Mouse (Mus musculus) thymus, postnatal 10 days (tissue): ENCODE data around the gene Nop2.

Experiments used
- DNase-seq, 2 experiments: peaks; one replicate each; pipeline ENCODE4 v3.0.0; 2021; ENCODE audit warnings: low spot score in 2 of 2

Nop2 gene

GRCm38 (mm10) chr6:125131302-125132156 is at the start of gene Nop2:
Gene Nop2, plus strand, starts transcription at chr6:125131909.
- peak; percentile 75 to 88 for DNase-seq

DNA sequence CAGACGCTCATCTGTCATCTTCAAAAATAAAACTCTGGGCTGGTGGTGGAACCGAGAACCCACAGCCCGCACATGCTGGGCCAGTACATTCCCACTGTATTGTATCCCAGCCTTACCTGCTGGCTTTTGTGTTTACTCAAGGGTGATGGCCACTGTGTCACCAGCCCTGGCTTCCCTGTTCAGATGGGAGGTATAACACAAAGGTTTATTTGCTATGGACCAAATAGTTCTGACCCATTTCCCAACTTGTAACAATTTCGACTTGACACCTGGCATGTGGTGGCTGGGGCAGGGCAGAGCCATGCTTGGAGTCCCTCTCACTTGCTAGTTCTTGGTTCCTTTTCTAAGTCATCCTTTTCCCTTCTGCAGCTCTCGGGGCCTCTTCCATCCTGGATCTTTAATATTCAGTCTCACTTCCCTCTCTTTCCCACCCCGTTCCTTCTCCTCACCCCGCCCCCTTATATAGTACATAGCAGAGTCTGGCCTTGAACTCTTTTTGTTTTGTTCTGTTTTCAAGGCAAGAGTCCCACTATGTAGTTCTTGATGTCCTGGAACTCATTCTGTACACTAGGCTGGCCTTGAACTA is 48.8 kb upstream of the Nop2 start:
- no peak for DNase-seq

- peak in 1 of 2 experiments; percentile 72 for DNase-seq
Observed at GRCm38 (mm10) chr6:125084424-125084823, 47.3 kb upstream of the Nop2 start.

GRCm38 (mm10) chr6:125087937-125088336 is 43.8 kb upstream of the Nop2 start:
- no peak for DNase-seq

DNA sequence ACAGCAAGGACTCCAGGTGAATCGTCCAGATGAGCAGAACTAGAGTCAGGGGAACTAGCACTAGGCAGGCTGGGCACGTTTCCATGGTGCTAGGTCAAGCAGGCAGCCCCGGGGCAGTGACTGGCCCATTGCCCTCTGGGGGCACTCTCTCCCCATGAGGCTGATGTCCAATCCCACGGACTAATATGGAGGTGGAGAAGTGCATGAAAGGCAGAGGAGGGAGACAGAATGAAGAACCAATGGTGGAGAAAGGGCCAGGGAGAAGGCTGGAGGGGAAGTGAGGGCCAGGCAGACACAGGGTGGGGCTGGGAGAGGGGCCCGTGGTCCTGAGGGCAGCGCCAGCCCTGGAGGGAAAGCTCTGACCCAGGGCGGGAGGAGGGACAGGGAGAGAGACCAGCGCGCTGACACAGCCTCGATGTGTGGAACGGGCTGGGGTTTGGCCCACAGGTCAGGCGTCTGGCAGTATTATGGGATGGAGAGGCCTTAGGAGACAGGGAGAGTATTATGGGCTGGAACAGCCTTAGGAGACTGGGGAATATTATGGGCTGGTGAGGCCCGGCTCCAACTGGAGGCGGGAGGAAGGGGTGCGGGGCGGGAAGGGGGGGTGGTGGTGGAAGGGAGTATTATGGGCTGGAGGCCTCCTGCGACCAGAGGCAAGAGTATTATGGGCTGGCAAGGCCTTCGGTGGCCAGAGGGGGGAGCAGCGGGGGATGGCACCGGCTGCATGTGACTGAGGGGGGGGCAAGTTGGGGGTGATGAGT is 43.0 kb upstream of the Nop2 start:
- DNase-seq: peak in 1 of 2 experiments; percentile 44

DNA sequence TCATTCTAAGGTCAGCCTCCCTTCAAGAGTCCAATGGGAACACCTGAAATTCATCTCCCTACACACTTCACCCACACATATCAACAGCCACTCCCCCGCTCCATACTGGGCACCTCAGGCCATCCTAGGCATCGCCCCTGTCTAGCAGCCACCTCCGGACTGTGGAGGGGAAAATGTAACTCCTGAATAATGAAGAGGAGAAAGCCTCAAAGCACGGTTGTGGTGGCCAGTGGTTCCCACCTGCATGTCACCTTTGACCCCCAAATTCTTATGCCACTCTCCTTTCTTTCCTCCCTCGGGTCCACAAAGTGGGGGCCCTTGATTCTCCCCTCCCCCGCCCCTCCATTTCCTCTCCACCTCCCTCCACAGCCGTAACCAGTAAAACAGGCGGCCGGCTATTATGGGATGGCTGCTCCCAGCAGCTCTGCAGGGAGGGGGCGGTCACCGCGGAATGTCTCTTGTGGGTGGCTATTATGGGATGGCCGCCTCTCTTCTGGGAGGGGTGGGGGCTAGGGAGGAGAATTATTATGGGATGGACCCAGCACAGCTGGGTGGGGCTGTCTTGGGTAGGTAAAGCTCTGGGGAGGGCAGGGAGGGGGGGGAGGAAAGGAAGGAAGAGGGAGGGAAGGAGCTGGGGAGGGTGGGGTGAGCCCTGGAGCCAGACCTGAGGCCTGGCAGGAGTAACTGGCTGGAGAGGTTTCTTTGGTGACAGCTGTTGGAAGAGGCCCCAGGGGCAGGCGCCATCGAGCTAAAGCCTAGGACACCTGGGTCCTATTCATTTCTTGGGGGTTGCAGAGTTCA is 42.0 kb upstream of the Nop2 start:
- peak; percentile 72 to 78 for DNase-seq

- DNase-seq: no peak
Observed at GRCm38 (mm10) chr6:125090341-125091085, 41.2 kb upstream of the Nop2 start.

DNA sequence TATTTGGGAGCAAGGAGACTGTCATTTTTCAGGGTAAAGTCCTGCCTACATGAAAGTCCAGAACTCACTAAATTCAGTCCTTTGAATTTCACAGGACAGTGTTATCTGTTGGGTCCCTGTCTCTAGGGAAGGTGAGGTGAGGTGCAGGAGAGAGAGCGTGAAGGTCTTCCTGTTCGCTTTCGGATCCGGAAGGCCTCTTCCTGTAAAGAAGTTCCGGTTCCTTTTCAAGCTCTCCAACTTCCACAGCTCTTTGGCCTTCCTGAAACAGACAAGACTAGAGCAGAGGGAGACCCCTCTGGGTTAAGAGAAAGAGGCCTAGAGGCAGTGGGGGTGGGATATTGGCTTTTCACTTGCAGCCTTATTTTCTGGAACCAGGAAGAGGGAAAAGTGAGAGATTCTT is 39.3 kb upstream of the Nop2 start:
- peak in 1 of 2 experiments; percentile 41 for DNase-seq

DNA sequence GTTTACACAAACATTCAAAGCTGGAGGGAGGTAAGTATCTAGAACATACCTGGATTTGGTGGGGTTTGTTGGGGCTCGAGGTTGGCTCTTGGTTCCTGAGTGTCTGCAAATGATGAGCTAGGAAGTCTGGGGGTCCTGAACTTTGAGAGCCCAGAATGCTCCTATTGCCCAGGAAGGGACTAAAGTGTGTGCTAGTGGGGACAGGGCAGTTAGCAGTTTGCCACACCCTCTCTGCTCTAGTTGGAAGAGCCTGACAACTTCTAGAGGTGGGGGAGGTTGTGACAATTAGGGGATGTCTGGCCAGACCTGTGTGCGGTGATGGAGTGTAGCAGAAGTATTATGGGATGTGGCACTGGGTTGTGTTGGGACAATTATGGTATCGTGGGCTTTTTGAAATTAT is 36.9 kb upstream of the Nop2 start:
- DNase-seq: no peak

- DNase-seq: peak; percentile 92 to 95
Observed at GRCm38 (mm10) chr6:125095391-125096278, 36.1 kb upstream of the Nop2 start, which contains the start of gene Chd4. Gene Chd4, plus strand, starts transcription at chr6:125095981.

DNA sequence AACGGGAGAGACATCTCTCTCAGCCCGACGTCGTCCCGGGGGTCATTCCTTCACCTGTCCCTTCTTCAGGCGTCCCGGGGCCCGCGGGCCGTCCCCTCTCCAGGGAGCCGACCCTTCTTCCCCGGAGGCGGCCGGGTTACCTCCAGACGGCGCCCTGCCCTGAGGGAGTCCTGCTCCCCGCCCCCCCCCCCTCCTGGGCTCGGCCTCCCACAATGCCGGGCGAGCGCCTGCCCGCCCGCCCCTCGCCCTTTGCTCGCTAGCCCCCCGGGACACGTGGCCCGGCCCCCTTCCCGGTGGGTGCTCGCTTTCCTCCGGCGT is 35.5 kb upstream of the Nop2 start:
- no peak for DNase-seq

DNA sequence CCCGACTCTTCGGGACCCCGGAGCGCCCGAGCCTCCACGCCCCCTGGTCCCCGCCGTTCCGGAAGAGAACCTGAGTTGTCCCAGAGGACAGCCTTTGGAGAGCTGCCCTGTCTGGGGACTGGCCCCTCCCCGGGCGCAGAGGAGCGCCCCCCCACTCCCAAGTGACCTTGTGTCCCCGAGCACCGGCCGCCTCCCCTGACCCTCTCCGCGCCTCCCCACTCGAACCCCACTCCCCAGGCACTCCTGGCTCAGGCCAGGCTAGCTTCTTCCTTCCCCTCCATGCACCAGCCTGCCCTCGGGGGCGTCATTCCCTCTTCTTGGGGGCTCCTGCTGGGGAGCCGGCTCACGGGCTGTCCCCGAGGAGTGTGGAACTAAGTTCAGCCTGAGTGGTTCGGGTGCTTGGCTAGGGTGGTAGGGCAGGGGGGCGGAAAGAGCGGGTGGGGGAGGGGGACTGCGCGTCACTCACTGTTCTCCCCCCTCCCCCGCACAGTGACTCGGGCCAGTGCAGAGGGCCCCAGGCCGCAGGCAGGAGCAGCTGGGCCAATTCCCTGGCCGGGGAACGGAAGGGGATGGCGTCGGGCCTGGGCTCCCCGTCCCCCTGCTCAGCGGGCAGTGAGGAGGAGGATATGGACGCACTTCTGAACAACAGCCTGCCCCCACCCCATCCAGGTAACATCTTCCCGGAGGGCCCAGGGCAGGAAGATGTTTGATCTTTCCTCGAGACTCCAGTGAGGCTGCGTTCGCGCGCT is 34.9 kb upstream of the Nop2 start:
- peak; percentile 60 to 74 for DNase-seq

- DNase-seq: peak; percentile 47 to 48
Observed at GRCm38 (mm10) chr6:125097346-125097689, 34.4 kb upstream of the Nop2 start.

GRCm38 (mm10) chr6:125097951-125098350 is 33.8 kb upstream of the Nop2 start:
- DNase-seq: no peak

DNA sequence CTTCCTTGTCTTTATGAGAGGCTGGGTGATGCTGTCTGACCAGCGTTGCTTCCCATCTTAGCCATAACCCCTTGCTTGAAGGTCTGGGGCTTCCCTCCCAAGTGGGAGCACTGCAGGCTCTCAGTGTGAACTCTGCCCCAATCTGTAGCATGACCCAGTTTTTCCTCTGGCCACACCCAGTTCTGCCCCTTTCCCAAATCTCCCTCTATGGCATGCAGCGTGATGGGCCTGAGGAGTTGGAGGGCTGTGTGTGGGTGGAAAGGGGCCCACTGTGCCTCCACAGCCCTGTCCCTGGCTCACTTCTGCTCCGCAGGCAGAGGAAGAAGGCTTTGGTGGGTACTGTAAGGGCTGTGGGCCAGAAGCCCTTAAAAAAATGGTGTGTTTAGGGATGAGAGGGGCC is 33.2 kb upstream of the Nop2 start:
- DNase-seq: no peak

- peak; percentile 75 to 77 for DNase-seq
Observed at GRCm38 (mm10) chr6:125099421-125099971, 32.2 kb upstream of the Nop2 start.

DNA sequence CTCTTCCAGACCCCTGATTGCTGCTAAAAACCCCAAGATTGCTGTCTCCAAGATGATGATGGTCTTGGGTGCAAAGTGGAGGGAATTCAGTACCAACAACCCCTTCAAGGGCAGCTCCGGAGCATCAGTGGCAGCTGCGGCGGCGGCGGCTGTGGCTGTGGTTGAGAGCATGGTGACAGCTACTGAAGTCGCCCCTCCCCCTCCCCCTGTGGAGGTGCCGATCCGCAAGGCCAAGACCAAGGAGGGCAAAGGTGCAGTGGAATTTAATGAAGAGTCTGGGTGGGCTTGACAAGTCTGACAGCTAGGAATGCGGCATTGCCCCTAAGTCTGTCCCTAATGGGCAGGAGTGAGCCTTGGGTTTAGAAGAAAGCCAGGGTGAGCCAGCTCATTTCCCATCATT is 30.3 kb upstream of the Nop2 start:
- DNase-seq: no peak

DNA sequence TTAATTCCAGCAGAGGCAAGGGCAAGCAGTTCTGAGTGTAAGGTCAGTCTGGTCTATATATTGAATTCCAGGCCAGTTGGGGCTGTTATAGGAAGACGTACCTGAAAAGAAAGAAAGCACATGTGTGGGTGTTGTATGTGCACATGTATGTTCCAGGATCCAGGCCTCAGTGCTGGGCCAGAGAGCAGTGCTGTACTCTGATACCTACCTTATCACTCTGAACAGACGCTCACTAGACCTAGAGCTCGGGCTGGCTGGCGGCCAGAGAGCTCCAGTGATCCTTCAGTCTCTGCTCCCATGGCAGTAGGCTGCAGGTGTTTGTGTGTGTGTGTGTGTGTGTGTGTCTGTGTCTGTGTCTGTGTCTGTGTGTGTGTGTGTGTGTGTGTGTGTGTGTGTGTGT is 27.5 kb upstream of the Nop2 start:
- DNase-seq: no peak

- DNase-seq: no peak
Observed at GRCm38 (mm10) chr6:125107705-125108104, 24.0 kb upstream of the Nop2 start.
